Mouse (Mus musculus) CH12F3 (cell line): ENCODE measurements around the gene Cradd.

Experiments used
- in situ Hi-C: fragments of 300-500 bp; cut with MboI; formaldehyde crosslinking; loops from 2 replicates; pipeline ENCODE4 v1.14.3; 2020; ENCODE audit warnings: low sequenced_read_pairs

Cradd gene

DNA sequence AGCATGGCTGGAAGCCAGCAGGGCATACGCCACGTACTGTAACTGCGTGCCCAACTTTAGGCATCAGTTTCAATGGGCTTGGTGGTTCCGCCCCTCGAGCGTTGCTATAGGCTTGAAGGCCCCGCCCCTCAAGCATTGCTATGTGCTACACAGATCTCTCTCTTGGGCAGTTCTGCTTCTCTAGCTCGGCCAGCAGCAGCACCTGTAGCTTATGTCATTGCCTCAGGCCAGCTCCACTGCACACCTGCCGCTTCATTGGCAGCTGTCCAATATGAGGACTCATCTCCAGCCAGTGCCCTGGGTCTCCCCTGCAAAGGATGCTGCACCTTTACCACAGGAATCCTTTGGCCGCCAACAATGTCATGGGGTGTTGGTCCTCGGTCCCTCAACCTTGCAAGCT, 45.8 kb downstream of the Cradd start:
- in situ Hi-C loops: no loop called here

DNA sequence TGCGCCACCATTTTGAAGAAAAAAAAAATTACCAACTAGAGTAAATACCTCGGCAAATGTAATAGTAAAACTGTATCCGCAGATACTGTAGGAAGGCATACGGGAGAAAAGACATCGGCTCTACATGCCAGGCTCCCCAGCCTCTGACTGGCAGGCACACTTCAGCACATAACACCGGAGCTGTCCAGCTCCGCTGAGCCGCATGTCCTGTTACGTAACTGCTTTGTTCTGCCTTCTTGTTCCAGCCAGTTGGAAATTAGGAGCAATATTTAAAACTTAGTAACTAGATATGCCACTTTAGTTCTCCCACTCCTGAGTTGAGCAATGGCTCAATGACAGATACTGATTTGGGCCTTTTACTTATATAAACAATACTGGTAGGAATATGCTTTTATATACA, 48.4 kb downstream of the Cradd start:
- in situ Hi-C loops: no loop called here

DNA sequence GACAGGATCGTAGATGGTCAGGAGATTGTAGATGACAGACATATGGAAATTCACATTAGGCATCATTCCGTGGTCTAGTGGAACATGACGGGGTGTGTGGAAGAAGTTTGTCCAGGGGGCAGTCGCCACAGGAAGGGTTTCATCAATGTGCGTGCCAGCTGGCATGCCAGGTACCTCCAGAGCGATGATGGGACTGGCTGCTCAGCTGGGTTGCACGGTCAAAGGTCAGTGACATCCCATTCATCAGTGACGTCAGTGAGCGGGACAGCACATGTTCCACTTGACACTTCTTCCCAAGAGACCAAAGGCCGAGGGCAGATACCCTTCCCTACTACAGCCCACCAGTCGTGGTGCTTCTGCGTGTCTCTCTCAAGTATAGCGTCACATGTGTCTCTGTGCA, 50.7 kb downstream of the Cradd start:
- in situ Hi-C loops: no loop called here

DNA sequence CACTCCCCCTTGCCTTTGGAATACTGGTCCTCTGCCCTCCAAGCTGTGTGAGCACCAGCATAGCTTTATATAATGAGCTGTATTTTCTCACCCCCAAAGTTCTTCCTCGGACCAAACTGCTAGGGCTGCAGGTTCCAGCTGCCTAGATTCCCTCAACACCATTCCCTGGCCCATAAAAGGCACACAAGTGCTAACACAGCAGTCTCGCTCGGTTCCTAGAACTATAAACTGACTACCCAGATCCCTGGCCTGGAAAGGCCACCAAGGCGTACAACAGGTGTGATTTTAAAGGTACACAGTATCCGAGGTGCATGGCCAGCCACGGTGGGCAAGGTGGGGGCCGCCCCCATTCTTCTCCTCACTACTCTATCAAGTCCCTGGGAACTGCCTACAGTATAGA, 54.8 kb downstream of the Cradd start:
- in situ Hi-C loops: no loop called here

DNA sequence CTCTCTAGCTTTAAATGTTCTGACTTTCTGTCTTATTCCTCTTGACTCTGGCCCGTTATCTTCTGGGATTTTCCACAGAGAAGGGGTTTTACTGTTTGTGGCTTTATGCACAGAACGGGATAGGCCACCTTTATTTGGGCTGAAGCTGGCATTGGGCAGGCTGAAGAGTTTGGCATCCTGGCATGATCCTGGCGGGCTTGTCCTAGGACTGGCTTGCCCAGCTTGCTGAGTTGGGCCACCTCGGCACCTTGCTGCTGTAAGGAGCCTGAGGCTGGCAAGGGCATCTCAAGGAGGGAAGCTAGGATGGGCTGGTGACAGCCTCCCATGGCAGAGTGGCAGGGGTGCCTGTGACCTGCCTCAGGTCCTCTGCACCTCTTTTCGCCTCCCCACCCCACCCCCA, 55.6 kb downstream of the Cradd start:
- in situ Hi-C loops: no loop called here

DNA sequence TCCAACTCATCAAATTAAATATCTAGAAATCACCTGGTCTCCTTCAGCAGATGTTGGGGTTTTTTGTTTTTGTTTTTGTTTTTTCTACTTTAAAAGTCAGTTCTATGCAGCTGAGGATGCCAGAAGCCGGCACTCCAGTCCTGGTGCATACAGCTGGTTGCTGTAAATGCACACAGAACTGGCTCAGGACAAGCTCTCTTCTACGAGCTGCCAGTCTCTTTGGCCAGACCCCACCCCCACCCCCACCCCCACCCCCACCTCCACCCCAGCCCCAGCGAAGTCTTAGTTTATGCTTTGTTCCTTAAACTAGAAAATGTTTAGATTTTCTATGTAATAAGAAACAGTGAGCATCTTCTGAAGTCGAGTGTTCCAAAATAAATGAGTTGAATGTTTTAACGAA, 57.0 kb downstream of the Cradd start:
- in situ Hi-C loops: no loop called here

DNA sequence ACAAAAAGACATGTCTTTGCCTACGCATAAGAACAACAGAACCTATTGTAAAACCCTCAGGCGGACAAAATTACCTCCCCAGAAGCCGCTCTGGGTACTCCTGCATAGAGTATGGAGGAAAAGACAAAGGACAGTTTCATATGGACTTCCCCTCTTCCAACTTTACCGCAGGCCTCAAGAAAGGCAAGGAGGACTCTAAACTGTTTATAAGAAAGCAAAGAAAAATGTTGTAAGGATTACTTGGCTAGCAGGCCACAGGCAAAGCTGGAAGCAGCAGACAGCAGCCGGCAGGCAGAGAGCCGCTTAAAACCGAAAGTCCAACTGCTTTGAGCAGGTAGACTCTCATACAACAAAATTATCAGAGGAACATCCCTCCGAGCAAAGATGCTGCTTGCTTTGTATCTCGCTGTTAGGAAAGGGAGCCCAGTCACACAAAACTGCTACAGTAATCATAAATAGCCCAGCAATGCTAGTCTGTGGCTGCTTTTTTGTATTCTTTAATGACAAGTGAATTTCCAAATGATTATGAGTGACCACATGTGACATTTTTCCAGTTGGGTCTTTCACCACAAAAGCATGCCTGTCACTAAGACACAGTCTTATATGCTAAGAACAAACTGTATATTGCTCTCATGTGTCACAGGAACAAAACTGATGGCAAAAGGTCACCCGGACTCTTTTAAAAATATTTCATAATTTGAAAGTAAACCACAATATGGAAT, 57.7 kb downstream of the Cradd start:
- in situ Hi-C loops: no loop called here

DNA sequence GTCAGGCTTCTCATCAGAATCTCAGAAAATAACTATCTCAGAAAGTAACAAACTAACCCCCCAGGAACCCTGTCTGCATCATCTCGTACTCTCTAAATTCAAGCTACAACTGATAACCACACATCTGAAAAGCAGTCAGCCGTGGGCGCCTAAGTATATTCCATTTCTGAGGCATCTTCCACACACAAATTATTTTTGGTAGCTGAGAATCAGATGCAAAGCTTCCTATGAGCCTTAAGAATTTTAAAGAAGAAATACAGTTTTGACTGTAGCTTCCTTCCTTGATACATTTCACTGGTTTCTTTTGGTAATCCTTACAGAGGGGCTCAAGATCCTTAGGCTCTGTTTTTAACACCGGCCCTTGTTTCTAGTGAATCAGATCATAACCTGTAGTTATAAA, 58.4 kb downstream of the Cradd start:
- in situ Hi-C loops: no loop called here

DNA sequence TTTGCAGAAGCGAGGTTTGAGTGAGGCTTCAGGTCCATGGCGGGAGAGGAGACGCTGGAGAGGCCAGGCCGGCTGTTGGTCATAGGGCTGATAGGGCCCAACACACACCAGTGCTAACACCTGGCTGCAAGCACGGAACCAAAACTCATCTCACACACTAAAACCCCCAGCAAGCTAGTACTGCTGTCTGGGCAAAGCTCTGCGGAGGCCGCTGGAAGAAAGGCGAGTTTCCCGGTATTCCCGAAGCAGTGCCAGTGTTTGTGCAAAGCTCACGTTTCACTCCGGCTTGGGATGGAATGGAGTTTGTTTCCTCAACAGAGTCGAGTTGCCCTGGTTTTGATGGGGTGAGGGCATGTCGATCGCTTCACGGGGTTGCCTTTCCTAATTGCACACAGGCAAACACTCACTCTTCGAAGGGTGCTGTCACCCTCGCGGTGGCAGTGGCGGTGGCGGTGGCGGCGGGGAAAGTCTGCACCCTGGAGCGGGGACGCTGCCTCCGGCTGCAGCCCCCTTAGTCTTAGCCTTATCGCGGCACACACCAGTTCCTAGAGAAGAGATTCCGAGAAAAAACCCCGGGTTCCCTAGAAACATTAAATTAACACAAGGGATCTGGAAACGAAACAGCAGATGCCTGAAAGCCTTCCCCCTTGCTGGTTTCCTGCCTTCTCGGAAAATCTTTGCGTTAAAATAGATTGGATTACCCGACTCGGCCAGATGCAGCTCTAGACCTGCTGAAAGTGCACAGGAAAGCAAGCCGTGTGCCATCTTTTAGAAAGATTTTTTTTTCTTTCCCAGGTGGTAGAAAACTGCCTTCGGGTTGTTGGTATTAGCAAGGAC, 59.2 kb downstream of the Cradd start:
- in situ Hi-C loops: no loop called here

DNA sequence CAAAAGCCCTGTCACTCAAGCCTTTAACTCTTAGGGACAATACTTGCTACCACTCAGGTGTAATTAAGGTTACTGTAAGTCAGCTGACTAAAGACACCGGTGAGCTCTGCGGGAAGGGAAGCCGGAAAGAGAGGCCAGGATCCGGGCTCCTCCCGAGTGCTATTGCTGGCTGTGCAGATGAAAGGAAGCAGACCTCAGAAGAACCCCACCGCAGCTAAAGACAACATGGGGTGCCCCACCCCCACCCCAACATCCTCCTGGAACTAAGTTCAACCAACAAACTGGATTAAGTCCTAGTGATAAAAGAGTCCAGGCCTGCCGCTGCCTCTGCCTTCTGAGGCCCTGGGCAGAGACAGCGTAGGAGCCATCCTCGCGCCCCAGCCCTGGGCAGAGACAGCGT, 61.5 kb downstream of the Cradd start:
- in situ Hi-C loops: no loop called here

DNA sequence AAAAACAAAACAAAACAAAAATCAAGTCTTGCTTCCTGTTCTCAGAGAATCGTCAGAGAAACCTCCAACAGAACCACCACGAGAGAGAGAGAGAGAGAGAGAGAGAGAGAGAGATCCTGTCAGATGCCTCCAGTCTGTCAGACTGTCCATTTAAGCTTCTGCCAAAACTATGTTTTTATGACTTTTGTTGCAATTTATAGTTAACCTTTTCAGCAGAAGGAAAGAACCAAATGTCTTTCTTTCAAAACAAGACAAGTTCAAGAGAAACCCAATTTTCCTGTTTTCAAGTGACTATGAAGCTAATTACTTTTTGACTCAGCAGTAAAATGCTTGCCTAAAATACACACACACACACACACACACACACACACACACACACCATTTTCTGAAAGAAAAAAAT, 62.7 kb downstream of the Cradd start:
- in situ Hi-C loops: no loop called here

DNA sequence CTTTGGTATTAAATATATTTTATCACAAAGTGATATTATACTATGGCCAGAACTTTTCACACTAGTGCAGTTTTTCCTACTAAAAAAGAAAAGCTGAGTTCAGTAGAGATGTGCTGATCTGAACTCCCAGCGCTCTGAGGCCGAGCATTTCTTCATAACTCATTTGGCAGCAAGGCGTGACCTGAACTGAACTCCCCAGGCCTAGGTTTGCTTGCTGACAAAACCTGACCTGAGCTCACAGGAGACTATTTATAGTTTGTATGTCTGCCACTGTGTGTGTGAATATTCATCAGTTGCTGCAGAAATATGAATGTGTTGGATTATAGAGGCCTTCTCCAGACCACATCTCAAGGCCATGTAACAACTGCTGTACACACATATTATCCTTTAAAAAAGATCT, 63.5 kb downstream of the Cradd start:
- in situ Hi-C loops: no loop called here

DNA sequence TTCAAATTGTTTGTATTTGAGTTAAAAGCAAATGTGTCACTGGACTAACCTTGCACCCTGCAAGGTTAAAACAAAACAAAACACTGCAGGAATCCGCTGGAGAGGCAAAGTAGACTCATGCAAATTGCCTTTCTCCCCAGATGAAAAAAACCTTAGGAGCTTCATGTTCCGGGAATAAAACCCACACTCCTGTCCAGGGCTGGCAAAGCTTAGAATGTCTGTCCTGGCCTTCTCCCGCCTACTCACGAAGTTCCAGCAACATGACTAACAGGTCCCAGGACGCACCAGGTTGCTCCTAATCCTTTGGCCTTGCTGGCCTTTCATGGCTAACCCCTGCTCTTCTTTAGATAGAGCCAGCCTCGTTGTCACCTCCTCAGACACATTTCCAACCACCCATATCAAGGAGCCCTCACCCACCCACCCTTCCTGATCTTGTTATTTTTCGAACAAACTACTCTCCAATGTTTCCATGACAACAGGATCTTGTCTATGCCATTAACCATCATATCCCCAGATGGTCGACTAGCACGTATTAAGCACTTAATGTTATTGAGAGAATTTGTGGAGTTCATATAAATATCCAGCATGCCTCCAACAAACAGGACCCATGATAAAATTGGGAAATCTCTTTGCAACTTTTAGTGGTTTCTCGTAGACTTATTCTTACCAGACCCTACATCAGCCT, 65.3 kb downstream of the Cradd start:
- in situ Hi-C loops: no loop called here

DNA sequence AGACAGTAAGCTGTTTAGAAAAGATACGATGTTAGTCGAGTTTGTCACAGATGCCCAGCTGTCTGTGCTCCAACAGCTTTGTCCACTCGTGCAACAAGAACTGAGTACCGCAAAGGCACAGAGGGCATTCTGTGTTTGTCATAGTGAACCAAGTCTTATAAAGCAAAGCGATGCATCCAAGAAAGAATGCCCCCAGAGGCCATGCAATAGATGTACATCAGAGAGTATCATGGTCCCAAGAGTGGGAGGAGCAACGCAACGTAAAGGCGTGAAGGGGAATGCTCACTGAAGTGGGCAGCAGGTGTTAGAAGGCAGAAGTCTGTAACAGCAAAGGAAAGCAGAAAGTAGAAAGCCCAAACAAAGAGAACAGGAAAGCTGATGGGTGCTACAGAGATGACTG, 66.0 kb downstream of the Cradd start:
- in situ Hi-C loops: no loop called here

DNA sequence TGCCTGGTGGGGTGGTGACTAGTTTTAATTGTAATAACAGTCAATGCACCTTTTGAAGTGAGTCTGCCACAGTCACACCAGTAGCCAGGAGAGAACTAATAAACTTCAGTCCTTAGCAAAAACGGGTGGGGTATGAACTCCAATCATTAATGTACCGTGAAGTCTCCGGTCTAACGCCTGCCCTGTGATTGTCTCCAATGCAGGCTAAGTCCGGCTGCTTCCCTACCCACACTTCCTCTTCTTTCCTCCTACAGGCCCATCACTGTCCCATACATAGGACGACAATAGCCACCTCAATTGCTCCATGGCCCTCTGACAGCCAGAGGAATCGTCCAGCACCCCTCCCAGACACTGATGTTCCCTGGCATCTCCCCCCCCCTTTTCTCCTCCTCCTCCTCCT, 67.8 kb downstream of the Cradd start:
- in situ Hi-C loops: no loop called here

DNA sequence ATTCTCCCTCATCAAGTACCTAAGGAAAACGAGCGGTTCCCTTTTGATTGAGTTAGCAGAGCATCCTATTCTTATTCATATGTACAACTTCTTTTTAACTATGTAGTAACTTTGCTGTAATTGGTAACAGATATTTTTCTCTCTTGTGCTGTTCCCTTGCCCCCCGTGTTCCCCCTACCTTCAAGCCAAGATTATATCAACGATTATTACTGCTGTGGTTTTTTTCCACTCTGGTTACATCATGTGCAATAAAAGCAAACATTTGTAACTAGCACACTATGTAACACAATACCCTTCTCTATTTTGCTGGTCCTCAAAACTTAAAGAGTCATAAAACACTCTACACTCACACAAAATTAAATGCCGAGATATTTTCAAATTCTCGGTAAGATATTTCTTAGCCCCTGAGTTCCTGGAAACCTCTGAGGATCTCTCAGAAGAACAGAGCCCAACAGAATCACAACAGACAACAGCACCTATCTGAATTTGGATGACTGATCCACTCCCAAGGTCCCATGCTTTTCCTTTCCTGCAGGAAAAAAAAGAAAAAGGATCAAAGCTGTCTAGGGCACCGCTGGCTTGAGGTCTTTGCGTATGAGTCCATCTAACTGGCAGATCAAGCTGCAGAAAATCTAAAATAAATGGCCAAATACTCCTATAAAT, 68.8 kb downstream of the Cradd start:
- in situ Hi-C loops: no loop called here

DNA sequence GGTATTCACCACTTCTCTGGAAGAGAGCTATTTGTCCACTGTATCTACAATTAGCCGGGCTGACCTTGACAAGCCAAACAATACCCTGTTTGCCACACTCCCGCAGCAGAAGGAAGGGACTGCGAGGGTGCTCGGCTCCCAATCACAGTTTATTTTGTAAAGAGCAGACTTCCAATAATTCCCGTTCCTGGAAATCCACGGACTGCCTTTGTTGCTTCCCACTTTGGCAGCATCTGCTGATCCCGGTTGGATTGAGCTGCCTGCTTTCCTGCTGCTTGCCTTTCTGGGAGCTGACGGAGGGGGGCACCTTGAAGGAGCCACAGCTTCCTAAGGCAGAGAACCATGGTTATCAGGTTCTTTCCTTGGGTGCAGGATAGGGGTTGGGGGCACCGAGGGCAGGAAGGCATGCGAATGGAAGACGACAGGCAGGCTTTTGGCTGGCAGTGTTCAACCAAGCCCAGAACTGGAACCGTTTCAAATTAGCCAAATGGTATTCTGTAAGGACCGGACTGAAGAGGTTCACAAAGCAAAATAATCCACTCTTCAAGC, 69.4 kb downstream of the Cradd start:
- in situ Hi-C loops: no loop called here

DNA sequence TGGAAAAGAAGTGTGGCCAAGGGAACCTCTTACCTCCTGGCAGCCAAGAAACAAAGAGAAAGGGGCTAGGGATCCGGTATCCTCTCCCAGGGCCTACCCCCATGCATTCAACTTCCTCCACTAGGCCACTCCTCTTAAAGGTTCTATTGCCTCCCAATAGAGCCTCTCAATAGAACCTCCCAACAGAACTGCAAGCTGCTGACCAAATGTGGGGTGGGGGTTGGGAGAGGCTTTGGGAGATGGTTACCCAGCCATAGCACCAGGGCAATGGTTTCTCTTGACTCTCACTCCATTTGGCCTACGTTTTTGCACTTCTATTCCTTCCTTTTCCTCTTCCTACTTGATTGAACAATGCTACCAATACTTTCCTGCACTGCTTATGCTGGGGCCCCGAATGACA, 69.9 kb downstream of the Cradd start:
- in situ Hi-C loops: no loop called here

DNA sequence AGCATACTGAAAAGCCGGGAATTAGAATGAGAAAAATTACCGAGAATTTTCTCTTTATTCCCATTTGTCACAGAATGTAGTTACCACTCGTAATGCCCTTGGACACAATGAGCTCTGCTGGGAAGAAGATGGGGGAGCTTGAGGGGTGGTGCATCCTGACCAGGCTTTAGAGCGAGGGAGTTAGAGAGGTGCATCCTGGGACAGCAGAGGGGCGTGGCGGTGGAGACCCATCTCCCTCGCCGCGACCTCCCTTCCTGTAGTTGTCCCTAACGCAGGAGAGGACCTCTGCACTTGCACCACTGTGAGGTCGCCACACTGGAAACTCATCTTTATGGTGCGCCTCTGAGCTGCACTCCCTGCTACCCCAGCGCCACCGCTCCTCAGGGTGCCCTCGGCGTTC, 72.3 kb downstream of the Cradd start:
- in situ Hi-C loops: no loop called here

DNA sequence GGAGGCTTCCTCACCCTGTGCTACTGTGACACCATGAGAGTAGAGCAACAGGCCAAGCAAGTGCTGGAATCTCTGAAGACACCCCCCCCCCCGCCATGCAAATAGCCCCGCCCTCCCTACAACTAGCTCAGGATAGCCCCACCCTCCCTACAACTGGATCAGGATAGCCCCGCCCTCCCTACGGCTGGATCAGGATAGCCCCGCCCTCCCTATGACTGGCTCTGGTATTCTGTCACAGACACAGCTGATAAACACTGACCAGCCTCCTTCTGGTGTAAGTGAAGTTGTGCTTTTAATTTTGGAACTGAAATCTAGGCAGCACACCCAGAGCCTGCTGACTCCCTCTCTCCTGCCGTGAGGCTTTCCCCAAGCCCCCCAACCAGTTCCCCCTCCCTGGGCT, 75.6 kb downstream of the Cradd start:
- in situ Hi-C loops: no loop called here

DNA sequence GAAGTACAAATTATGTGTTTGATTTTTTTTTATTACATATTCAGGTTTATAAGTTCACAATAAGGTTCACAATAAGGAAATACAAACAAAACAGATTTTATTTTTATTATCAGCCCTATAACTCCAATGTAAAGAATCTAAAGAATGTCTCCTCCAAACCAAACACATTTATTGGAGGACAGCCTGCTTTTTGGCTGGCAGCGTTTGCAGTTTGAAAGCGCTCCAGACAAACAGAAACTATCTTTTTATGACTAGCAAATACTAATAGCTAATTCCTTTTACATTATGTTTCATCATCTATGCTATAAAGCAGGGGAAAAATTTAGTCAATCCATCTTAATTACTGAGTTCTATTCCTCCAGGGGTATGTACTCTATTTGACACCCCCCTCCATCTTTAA, 77.2 kb downstream of the Cradd start:
- in situ Hi-C loops: no loop called here
